Mouse (Mus musculus) kidney, embryonic 15.5 days (tissue): ENCODE measurements around the gene Bicral. TPM values are rescaled to one million over a fixed set of nuclear protein-coding genes. Genes with fewer than 3 reads are reported as not detected.
"Not testable (repeated sequence)": the region's sequence is repeated elsewhere in the genome, so short reads cannot be mapped to it uniquely, and the experiment has no call there.

Experiments used
- ATAC-seq: fragments of 200-750 bp; cut with Nextera tagmentation; replicated peaks from 2 replicates; pipeline ENCODE4 v1.8.0; 2017; ENCODE audit warnings: moderate TSS enrichment; ENCODE audit not compliant: low FRiP score
- H3K27ac ChIP-seq: fragments of 300-500 bp; sonication (generic); 2 replicates; pipeline ENCODE4 v1.5.1; 2015; ENCODE audit warnings: mild to moderate bottlenecking, inconsistent platforms
- H3K27me3 ChIP-seq: fragments of 300-500 bp; sonication (generic); 2 replicates; pipeline ENCODE4 v1.6.1; 2015; ENCODE audit warnings: inconsistent platforms
- H3K36me3 ChIP-seq: fragments of 300-500 bp; sonication (generic); 2 replicates; pipeline ENCODE4 v1.6.1; 2015; ENCODE audit warnings: inconsistent platforms
- H3K4me1 ChIP-seq: fragments of 300-500 bp; sonication (generic); 2 replicates; pipeline ENCODE4 v1.6.1; 2015; ENCODE audit warnings: inconsistent platforms
- H3K4me2 ChIP-seq: fragments of 300-500 bp; sonication (generic); 2 replicates; pipeline ENCODE4 v1.6.1; 2015; ENCODE audit warnings: moderate library complexity, mild to moderate bottlenecking, inconsistent platforms
- H3K4me3 ChIP-seq: fragments of 300-500 bp; sonication (generic); replicated peaks from 2 replicates; pipeline ENCODE4 v1.5.1; 2015; ENCODE audit warnings: mild to moderate bottlenecking, inconsistent platforms
- H3K9ac ChIP-seq: fragments of 300-500 bp; sonication (generic); 2 replicates; pipeline ENCODE4 v1.6.1; 2015; ENCODE audit warnings: mild to moderate bottlenecking, inconsistent platforms
- H3K9me3 ChIP-seq: fragments of 300-500 bp; sonication (generic); replicated peaks from 2 replicates; pipeline ENCODE4 v1.6.1; 2016; ENCODE audit warnings: inconsistent platforms
- WGBS: fragments of 180-500 bp; shearing (Covaris S2); methylation state at CpG from one replicate; pipeline ENCODE4 v1.1.7; 2015; ENCODE audit warnings: mixed read lengths; 5-methylcytosine and 5-hydroxymethylcytosine counted together
- polyA plus RNA-seq: library from polyadenylated mRNA; unstranded; fragments of >200 nt; fragmentation: Nextera tagmentation; extraction: Ambion mirVana; gene quantifications from 2 replicates; pipeline ENCODE4 v1.2.1, GENCODE M21; 2015

The Bicral gene
- polyA plus RNA-seq, 1 experiment from 2014 or later = 4.2 TPM

DNA sequence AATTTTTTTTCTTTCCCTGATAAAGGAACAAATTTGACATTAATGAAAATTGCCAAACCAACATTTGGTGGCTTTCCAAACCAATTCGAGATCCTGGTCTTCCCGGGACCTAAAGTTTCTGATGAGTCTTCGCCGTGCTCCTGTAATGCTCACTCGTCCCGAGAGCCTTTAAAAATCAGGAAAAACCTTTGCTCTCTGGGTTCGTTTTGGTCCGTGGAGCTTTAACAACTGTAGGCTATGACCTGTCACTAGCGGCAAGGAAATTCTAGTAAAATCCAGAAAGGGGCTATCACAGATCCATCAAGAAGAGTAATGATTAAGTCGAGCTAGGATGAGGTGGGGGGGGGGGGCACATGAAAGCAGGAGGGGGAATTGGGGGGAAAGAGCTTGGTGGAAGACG, 76.4 kb downstream of the Bicral start:
- Histone ChIP-seq H3K9me3 (no peaks in the 10 kb centered on the region), H3K27me3 (no peaks in the 10 kb centered on the region), H3K4me3 (peak overlapping the region; percentile 72), H3K27ac (peak overlapping the region; percentile 95), H3K4me1 (peaks cover 16% of the 10 kb centered on the region), H3K9ac (peak overlapping the region; percentile 67), H3K36me3 (peaks cover 39% of the 10 kb centered on the region), H3K4me2 (peak overlapping the region; percentile 64)
- peak; percentile 6; the same call in 1 of the 2 replicates for ATAC-seq
- under 1% methylated on average over 11 of the region's 11 CpGs for WGBS

DNA sequence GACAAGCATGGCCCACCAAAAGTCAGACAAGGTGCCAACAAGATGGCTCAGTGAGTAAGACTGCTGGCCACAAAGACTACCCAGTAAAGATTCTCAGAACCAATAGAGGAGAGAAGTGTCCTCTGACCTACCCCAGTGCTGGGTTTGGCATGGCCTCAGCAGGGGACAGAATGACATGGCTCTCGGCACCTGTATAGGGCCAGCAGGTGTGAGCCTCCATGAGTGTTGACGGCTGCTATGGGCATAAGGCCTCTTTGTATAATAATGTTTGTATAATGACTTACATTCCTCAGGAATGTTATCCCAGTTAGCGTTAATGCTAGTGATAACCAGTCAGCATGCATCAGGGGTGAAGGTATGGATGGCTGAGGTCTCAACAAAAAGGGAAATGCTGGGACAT, 82.2 kb downstream of the Bicral start:
- Histone ChIP-seq H3K36me3 (peaks cover 69% of the 10 kb centered on the region), H3K4me2 (no peak overlapping the region), H3K9me3 (no peaks in the 10 kb centered on the region), H3K27ac (no peak overlapping the region), H3K27me3 (no peaks in the 10 kb centered on the region), H3K4me1 (peaks cover 30% of the 10 kb centered on the region), H3K4me3 (no peak overlapping the region), H3K9ac (no peak overlapping the region)
- WGBS = 80% methylated on average over 3 of the region's 3 CpGs
- no peak for ATAC-seq

DNA sequence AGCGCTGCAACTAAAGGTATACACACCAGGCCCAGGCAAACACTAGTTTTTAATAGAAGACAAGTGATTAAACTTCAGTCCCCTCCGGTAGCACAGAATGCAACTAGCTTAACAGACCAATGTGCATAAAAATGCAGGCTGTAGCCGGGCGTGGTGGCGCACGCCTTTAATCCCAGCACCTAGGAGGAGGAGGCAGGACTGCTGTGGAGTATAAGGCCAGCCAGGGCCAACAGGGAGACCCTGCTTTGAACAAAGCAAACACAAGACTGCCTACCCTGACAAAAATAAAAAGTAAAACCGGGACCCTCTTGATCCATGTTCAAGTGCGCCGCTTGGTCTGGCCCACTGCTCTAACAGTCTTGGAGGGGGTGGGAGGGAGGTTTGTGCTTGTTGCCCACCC, 83.2 kb downstream of the Bicral start:
- 96% methylated on average over 9 of the region's 9 CpGs for WGBS
- no peaks in the 10 kb centered on the region for H3K27me3 ChIP-seq
- H3K4me3 ChIP-seq = no peak overlapping the region
- no peak overlapping the region for H3K27ac ChIP-seq
- no peak overlapping the region for H3K4me2 ChIP-seq
- H3K4me1 ChIP-seq = peaks cover 24% of the 10 kb centered on the region
- H3K9ac ChIP-seq = no peak overlapping the region
- no peaks in the 10 kb centered on the region for H3K9me3 ChIP-seq
- peaks cover 61% of the 10 kb centered on the region for H3K36me3 ChIP-seq
- no peak for ATAC-seq

DNA sequence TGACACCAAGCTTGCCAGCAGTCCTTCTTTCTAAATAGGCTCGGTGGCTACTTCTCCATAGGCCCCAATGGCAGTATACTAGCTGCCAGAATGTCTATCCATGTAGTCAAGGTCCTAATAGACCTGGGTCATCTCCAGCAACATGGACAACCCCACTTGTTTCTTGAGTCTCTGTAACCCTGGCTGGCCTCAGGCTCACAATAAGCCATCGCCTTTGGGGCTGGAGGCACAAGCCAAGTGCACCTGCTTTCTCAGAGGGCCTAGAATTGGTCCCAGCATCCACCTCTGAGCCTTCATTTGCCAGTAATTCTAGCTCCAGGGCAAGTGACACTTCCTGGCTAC, 84.2 kb downstream of the Bicral start:
- Histone ChIP-seq H3K4me2 (peak overlapping the region; percentile 75), H3K36me3 (peaks cover 52% of the 10 kb centered on the region), H3K27ac (no peak overlapping the region; the same call in 1 of the 2 replicates), H3K9ac (no peak overlapping the region), H3K9me3 (no peaks in the 10 kb centered on the region), H3K27me3 (no peaks in the 10 kb centered on the region), H3K4me3 (peak overlapping the region; percentile 96), H3K4me1 (peaks cover 19% of the 10 kb centered on the region)
- no peak for ATAC-seq
- 40% methylated on average over 2 of the region's 2 CpGs for WGBS

DNA sequence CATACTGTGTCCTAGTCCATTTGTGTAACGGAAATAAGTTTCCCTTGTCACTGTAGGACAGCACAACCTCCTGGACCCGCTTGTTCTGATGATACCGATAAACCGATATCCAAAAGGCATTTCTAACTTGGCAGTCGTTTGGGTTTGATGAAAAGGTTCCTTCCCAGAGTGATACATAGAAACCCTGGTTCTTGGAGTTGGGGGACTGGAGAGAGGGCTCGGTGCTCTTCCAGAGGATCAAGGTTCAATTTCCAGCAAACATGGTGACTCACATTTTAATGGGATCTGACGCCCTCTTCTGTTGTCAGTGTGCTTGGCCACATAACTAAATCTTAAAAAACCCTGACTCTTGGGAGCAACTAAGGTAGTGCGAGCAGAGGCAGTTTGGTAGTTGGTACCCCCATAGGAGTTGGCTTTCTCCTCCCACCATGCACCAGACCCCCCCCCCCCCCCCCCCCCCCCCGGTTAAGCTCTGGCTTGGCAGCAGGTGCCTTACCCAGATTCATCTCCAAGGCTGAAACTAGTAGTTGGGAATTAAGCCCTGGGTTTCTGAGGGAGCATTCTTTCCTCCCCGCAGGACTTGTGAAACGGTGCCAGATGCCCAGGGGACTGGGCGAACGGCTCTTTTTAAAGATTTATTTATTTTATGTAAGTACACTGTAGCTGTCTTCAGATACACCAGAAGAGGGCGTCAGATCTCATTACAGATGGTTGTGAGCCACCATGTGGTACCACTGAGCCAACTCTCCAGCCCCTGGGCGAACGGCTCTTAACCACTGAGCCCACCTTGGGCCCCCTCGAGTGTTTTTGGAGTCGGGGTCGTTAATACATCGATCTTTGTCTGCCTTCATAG, 84.8 kb downstream of the Bicral start:
- WGBS = 8% methylated on average over 19 of the region's 20 CpGs
- H3K9ac ChIP-seq = peak overlapping the region; percentile 93

DNA sequence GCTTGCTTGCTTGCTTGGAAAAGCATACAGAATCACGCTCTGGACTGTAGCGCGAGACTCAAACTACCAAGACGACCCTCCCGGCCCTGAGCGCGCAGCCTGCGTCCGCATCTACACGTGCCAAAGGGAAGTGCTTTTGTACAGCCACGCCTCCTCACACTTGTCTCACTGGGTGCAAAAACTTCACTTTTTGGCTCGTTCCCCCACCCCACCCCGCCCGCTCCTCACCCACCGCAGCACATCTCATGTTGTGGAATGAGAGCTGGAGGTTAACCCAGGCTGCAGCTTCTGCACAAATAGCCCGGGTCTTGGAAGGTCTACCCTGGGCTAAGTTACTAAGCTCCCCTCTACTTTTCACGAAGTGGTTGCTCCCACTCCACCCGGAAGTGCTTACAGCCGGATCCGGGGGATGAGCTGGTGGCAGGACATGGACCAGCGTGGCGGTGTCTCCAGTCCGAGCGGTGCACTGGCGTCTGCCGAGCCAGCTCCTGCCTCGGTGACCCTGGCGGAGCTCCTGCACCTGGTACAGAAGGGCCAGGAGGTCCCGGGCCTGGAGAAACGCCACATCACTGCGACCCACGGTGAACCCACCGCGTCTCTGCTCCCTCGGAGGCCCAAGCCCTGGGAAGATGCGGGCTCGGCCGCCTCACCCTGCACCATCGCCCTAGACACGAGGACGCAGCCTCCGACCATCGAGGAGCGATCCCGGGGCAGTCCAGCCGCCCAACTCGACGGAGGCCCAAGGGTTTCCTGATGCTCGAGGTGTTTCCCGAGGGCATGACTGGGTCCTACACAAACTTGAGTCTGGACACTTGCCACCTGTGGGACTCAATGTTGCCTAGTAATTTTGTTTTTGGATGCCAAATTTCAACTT, 85.6 kb downstream of the Bicral start, which contains the start of gene 2310039H08Rik:
2310039H08Rik (plus strand) TSS at position 232 of the 874 bp plus-strand sequence.
- no peaks in the 10 kb centered on the region for H3K27me3 ChIP-seq
- H3K4me3 ChIP-seq = peak within 1 kb of the TSS; percentile 96
- under 1% methylated on average over 50 of the region's 50 CpGs for WGBS
- H3K4me2 ChIP-seq = peak within 1 kb of the TSS; percentile 75
- peaks cover 24% of the 10 kb centered on the region for H3K4me1 ChIP-seq
- peaks cover 37% of the 10 kb centered on the region for H3K36me3 ChIP-seq
- ATAC-seq = peak; percentile 87
- peak within 1 kb of the TSS; percentile 94 for H3K27ac ChIP-seq
- no peaks in the 10 kb centered on the region for H3K9me3 ChIP-seq
- H3K9ac ChIP-seq = peak within 1 kb of the TSS; percentile 93

More for the DNA sequence above, 84.8 kb downstream of the Bicral start:
- ATAC-seq = no peak
- Histone ChIP-seq H3K27me3 (no peaks in the 10 kb centered on the region), H3K4me2 (peak overlapping the region; percentile 75), H3K27ac (peak overlapping the region; percentile 94), H3K36me3 (peaks cover 46% of the 10 kb centered on the region), H3K9me3 (no peaks in the 10 kb centered on the region), H3K4me1 (peaks cover 19% of the 10 kb centered on the region), H3K4me3 (peak overlapping the region; percentile 96)

DNA sequence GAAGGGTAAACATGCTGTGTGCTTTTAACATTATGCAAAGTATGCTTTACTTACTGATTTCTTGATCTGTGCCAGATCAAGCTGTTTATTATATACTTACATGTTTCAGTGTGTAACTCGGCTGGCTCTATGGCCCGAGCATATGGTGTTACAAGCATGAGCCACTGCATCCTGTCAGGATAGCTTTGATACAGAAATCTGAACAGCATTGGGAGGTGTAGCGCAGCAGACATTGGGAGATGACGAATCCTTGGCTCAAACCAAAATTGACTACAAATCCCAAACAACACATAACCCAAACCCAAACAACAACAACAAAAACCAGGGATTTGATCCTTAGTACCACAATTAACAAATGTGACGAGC, 86.3 kb downstream of the Bicral start:
- Histone ChIP-seq H3K4me3 (peak overlapping the region; percentile 96), H3K9ac (peak overlapping the region; percentile 93), H3K4me1 (peaks cover 24% of the 10 kb centered on the region), H3K4me2 (peak overlapping the region; percentile 75), H3K36me3 (peaks cover 31% of the 10 kb centered on the region), H3K9me3 (no peaks in the 10 kb centered on the region), H3K27ac (peak overlapping the region; percentile 94), H3K27me3 (no peaks in the 10 kb centered on the region)
- no peak for ATAC-seq
- 4% methylated on average over 5 of the region's 5 CpGs for WGBS

DNA sequence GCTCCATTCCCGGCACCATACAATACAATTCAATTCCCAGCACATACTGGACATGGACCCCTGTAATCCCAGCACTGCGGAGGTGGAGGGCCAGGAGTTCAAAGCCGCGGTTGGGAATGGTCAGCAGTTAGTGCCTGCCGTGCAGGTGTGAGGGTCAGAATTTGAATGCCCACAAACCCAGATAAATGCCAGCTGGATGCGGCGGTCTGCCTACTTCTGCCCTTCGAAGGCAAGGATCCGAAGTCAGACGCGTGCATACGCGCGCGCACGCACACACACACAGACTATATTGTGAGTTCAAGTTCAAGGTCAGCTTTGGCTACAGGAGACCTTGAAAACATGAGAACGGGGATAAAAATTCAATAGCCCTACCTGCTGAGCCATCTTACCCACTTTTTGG, 86.7 kb downstream of the Bicral start:
- Histone ChIP-seq H3K27ac (peak overlapping the region; percentile 94; the same call in 1 of the 2 replicates), H3K9ac (0 out of 2 replicates have a peak overlapping the region, but pooled peaks have one; percentile 93)

DNA sequence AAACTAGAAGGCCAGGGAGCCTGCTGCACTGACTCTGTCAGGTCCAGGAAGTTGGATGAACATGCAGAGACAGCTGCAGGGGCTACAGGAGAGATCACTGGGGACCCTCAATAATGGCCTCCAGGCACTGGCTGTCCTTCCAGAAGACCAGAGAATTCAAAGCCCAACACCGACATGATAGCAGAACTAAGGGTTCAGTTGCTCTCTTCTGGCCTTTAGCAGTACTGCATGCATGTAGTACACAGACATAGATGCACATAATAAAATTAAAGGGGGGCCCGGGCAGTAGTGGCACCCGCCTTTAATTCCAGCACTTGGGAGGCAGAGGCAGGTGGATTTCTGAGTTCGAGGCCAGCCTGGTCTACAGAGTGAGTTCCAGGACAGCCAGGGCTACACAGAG, 87.3 kb downstream of the Bicral start:
- H3K9me3 ChIP-seq = no peaks in the 10 kb centered on the region
- no peak overlapping the region for H3K4me2 ChIP-seq
- no peak overlapping the region for H3K9ac ChIP-seq
- no peak overlapping the region for H3K4me3 ChIP-seq
- WGBS = 86% methylated on average over 4 of the region's 4 CpGs
- H3K27ac ChIP-seq = no peak overlapping the region
- H3K36me3 ChIP-seq = peaks cover 21% of the 10 kb centered on the region
- H3K4me1 ChIP-seq = peaks cover 24% of the 10 kb centered on the region
- ATAC-seq = no peak
- H3K27me3 ChIP-seq = no peaks in the 10 kb centered on the region

More for the DNA sequence above, 86.7 kb downstream of the Bicral start:
- Histone ChIP-seq H3K4me3 (peak overlapping the region; percentile 96), H3K36me3 (peaks cover 27% of the 10 kb centered on the region), H3K4me1 (peaks cover 24% of the 10 kb centered on the region), H3K9me3 (no peaks in the 10 kb centered on the region), H3K4me2 (peak overlapping the region; percentile 75), H3K27me3 (no peaks in the 10 kb centered on the region)
- WGBS = 61% methylated on average over 17 of the region's 17 CpGs
- ATAC-seq = no peak

DNA sequence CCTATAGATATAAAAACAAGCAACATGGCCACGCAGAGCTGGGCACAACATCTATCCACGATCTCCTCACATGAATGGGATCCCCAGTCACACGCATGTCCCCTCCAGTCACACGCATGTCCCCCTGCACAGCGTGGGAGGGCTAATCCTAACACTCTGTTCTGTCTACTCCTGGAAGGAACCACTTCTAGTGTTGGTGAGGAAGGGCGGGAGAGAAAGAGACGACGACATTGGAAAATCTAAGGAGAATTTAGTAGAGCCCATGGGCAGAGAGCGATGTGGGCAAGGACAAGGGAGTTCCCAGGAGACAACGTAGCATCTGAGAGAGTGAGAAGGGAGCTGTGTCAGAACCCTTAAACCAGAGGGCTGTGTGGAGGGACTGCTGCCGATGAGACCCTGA, 87.7 kb downstream of the Bicral start:
- Histone ChIP-seq H3K27ac (no peak overlapping the region), H3K4me2 (no peak overlapping the region), H3K4me1 (peaks cover 24% of the 10 kb centered on the region), H3K4me3 (no peak overlapping the region), H3K9ac (no peak overlapping the region), H3K27me3 (no peaks in the 10 kb centered on the region), H3K36me3 (peaks cover 16% of the 10 kb centered on the region), H3K9me3 (no peaks in the 10 kb centered on the region)
- no peak for ATAC-seq
- 92% methylated on average over 11 of the region's 11 CpGs for WGBS

DNA sequence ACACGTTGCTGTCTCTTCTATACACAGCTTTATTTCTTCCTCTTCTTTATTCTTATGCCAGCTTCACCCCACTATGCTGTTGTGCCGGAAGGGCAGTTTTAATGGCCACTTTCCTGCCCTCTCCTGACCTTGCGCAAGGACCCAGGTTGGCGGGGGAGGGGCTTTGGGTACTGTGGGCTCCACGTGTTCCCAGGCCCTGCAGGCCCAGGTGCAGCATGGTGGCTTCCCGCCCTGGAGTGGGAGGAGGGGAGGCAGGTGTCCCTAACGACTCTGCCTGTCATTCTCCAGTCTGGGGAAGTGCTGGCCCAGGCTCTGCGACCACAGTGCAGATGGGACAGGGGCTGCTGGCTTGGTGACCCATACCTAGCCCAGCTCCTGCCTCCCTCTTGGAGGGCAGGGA, 90.4 kb downstream of the Bicral start:
- Histone ChIP-seq H3K4me3 (no peak overlapping the region), H3K27me3 (no peaks in the 10 kb centered on the region), H3K9ac (no peak overlapping the region), H3K4me2 (no peak overlapping the region), H3K27ac (peak overlapping the region; percentile 45; the same call in 1 of the 2 replicates), H3K4me1 (peaks cover 12% of the 10 kb centered on the region), H3K9me3 (no peaks in the 10 kb centered on the region), H3K36me3 (no peaks in the 10 kb centered on the region)
- WGBS = 45% methylated on average over 8 of the region's 8 CpGs
- no peak for ATAC-seq

DNA sequence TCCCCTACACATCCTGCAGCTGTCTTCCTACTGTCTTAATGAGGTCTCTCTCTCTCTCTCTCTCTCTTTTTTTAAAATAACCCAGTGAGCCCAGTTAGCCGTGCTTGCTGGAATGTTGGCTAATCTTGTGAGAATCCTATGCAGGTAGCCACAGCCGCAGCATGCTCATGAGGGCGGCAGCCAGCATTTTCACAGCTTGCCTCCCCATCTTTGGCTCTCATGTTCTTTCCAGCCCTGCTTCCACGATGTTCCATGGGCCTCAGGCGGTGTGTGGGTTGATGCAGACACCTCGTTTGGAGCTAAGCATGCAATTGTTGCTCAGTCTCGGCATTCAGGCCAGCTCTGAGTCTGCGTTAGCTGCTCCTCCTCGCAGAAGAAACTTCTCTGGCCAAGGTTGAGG, 93.4 kb downstream of the Bicral start:
- not testable (repeated sequence) for ATAC-seq, H3K36me3 ChIP-seq, H3K27ac ChIP-seq, H3K27me3 ChIP-seq, H3K4me3 ChIP-seq, H3K4me1 ChIP-seq, H3K4me2 ChIP-seq, H3K9me3 ChIP-seq, H3K9ac ChIP-seq
- WGBS = 71% methylated on average over 9 of the region's 9 CpGs
